Mouse (Mus musculus) CH12.LX (cell line): ENCODE results near the gene Tnpo2. TPM values are rescaled to one million over a fixed set of nuclear protein-coding genes. Genes with fewer than 3 reads are reported as not detected.

Source experiments
- DNase-seq: peaks from one replicate; pipeline ENCODE4 v3.0.0-alpha.2; 2013; ENCODE audit errors: extremely low read depth
- H3K27ac ChIP-seq: 2 replicates; pipeline ENCODE4 v1.5.1; 2012; ENCODE audit warnings: low read depth, mild to moderate bottlenecking, control low read depth, moderate library complexity; ENCODE audit not compliant: insufficient read depth
- H3K27me3 ChIP-seq: replicated peaks from 2 replicates; pipeline ENCODE3; 2012; ENCODE audit warnings: inconsistent platforms
- H3K36me3 ChIP-seq, 2 experiments: replicated peaks in 1 of 2; 2 replicates each; pipeline versions ENCODE3 to v1.6.1; 2012; ENCODE audit warnings: inconsistent platforms in 1 of 2, low read length in 1 of 2, mild to moderate bottlenecking in 1 of 2, mixed read lengths in 1 of 2, moderate library complexity in 1 of 2; ENCODE audit not compliant: control insufficient read depth in 1 of 2, insufficient read depth in 1 of 2
- H3K4me1 ChIP-seq, 2 experiments: 2 replicates each; pipeline ENCODE4 v1.6.1; 2012; ENCODE audit warnings: inconsistent platforms in 1 of 2, moderate library complexity in 1 of 2; ENCODE audit not compliant: insufficient read depth in 2 of 2, control insufficient read depth in 1 of 2
- H3K4me2 ChIP-seq: 2 replicates; pipeline ENCODE4 v1.6.1; 2012; ENCODE audit warnings: low read depth, mild to moderate bottlenecking, control low read depth; ENCODE audit not compliant: poor library complexity, insufficient read depth, severe bottlenecking
- H3K4me3 ChIP-seq, 3 experiments: fragments of 150-350 bp in 1 of 3; sonication (generic) in 1 of 3; replicated peaks in 1 of 3; 2 replicates each; pipeline versions ENCODE3 to v1.5.1; 2011 to 2012; ENCODE audit warnings: low read depth in 2 of 3, low read length in 2 of 3, mild to moderate bottlenecking in 2 of 3, moderate library complexity in 2 of 3, control low read depth in 1 of 3, improper control_type of control experiment in 1 of 3, inconsistent platforms in 1 of 3, mixed read lengths in 1 of 3; ENCODE audit not compliant: poor library complexity in 1 of 3
- H3K79me2 ChIP-seq: replicated peaks from 2 replicates; pipeline ENCODE4 v1.6.1; 2012; ENCODE audit warnings: mild to moderate bottlenecking, moderate library complexity; ENCODE audit not compliant: control insufficient read depth, poor library complexity, insufficient read depth, severe bottlenecking; ENCODE audit errors: extremely low read depth
- H3K9ac ChIP-seq: 2 replicates; pipeline ENCODE4 v1.6.1; 2012; ENCODE audit warnings: low read depth, mild to moderate bottlenecking, control low read depth, moderate library complexity; ENCODE audit not compliant: insufficient read depth
- H3K9me3 ChIP-seq: replicated peaks from 2 replicates; pipeline ENCODE3; 2012; ENCODE audit warnings: low read length, inconsistent platforms, mixed read lengths
- CHD2 ChIP-seq: IDR thresholded peaks from 2 replicates; pipeline ENCODE4 v1.6.1; 2011; ENCODE audit warnings: low read length, improper control_type of control experiment
- ELF1 ChIP-seq: IDR thresholded peaks from 2 replicates; pipeline ENCODE4 v1.6.1; 2014; ENCODE audit warnings: low read depth, mild to moderate bottlenecking, inconsistent platforms, low read length, improper control_type of control experiment
- ETS1 ChIP-seq: conservative IDR thresholded peaks from 2 replicates; pipeline ENCODE4 v1.6.1; 2012; ENCODE audit warnings: low read depth, mild to moderate bottlenecking, inconsistent platforms, low read length, improper control_type of control experiment, moderate library complexity
- IRF4 ChIP-seq: IDR thresholded peaks from 2 replicates; pipeline ENCODE4 v1.6.1; 2014; ENCODE audit warnings: low read depth, mild to moderate bottlenecking, inconsistent platforms, low read length, improper control_type of control experiment
- JUN ChIP-seq: IDR thresholded peaks from 2 replicates; pipeline ENCODE4 v1.6.1; 2011; ENCODE audit warnings: low read depth, mild to moderate bottlenecking, low read length, improper control_type of control experiment, moderate library complexity; ENCODE audit not compliant: insufficient read depth
- JUND ChIP-seq: conservative IDR thresholded peaks from 2 replicates; pipeline ENCODE4 v1.6.1; 2011; ENCODE audit warnings: low read depth, low read length, improper control_type of control experiment
- KAT2A ChIP-seq: IDR thresholded peaks from 2 replicates; pipeline ENCODE4 v1.6.1; 2012; ENCODE audit warnings: low read length, improper control_type of control experiment, inconsistent platforms; ENCODE audit not compliant: insufficient replicate concordance
- MAX ChIP-seq: IDR thresholded peaks from 2 replicates; pipeline ENCODE4 v1.6.1; 2011; ENCODE audit warnings: low read length, improper control_type of control experiment
- MAZ ChIP-seq: IDR thresholded peaks from 2 replicates; pipeline ENCODE4 v1.6.1; 2012; ENCODE audit warnings: low read depth, mild to moderate bottlenecking, inconsistent platforms, low read length, improper control_type of control experiment, moderate library complexity
- MEF2A ChIP-seq: IDR thresholded peaks from 2 replicates; pipeline ENCODE4 v1.6.1; 2014; ENCODE audit warnings: low read depth, mild to moderate bottlenecking, inconsistent platforms, low read length, improper control_type of control experiment, borderline replicate concordance
- NRF1 ChIP-seq: IDR thresholded peaks from 2 replicates; pipeline ENCODE4 v1.6.1; 2014; ENCODE audit warnings: low read depth, mild to moderate bottlenecking, inconsistent platforms, low read length, improper control_type of control experiment, moderate library complexity
- POLR2AphosphoS2 ChIP-seq: IDR thresholded peaks from 2 replicates; pipeline ENCODE4 v1.6.1; 2011; ENCODE audit warnings: low read depth, low read length, improper control_type of control experiment
- SIN3A ChIP-seq: IDR thresholded peaks from 2 replicates; pipeline ENCODE4 v1.6.1; 2012; ENCODE audit warnings: low read length, improper control_type of control experiment, inconsistent platforms
- SMC3 ChIP-seq: IDR thresholded peaks from 2 replicates; pipeline ENCODE4 v1.6.1; 2011; ENCODE audit warnings: low read depth, low read length, improper control_type of control experiment
- TCF12 ChIP-seq: IDR thresholded peaks from 2 replicates; pipeline ENCODE4 v1.6.1; 2014; ENCODE audit warnings: low read depth, mild to moderate bottlenecking, inconsistent platforms, low read length, improper control_type of control experiment
- USF1 ChIP-seq: IDR thresholded peaks from 2 replicates; pipeline ENCODE4 v1.6.1; 2014; ENCODE audit warnings: low read depth, mild to moderate bottlenecking, inconsistent platforms, low read length, improper control_type of control experiment
- USF2 ChIP-seq: conservative IDR thresholded peaks from 2 replicates; pipeline ENCODE4 v1.6.1; 2011; ENCODE audit warnings: low read depth, low read length, improper control_type of control experiment
- ZC3H11A ChIP-seq: IDR thresholded peaks from 2 replicates; pipeline ENCODE4 v1.6.1; 2012; ENCODE audit warnings: low read depth, mild to moderate bottlenecking, inconsistent platforms, low read length, improper control_type of control experiment
- ZMIZ1 ChIP-seq: IDR thresholded peaks from 2 replicates; pipeline ENCODE4 v1.6.1; 2012; ENCODE audit warnings: low read depth, mild to moderate bottlenecking, inconsistent platforms, low read length, improper control_type of control experiment
- dilution Hi-C: fragments of 300-500 bp; cut with MboI; formaldehyde crosslinking; loops from 2 replicates; pipeline ENCODE4 v1.14.3; 2020; ENCODE audit warnings: low sequenced_read_pairs; ENCODE audit not compliant: extremely low pct_unique_long_range_greater_than_20kb, extremely low pct_ligation_motif_present
- in situ Hi-C: fragments of 300-500 bp; cut with MboI; formaldehyde crosslinking; loops from 3 replicates; pipeline ENCODE4 v1.14.3; 2019; ENCODE audit warnings: low sequenced_read_pairs, low pct_ligation_motif_present, low pct_unique_long_range_greater_than_20kb, mixed read lengths
- polyA plus RNA-seq: library from polyadenylated mRNA; unstranded; fragments of >175 nt; gene quantifications from 2 replicates; pipeline ENCODE4 v1.2.1, GENCODE M21; 2012; ENCODE audit warnings: low read depth; ENCODE audit not compliant: insufficient read length
- total RNA-seq, 2 experiments: library from RNA; depleted of rRNA; stranded (reverse); fragments of 300-350 nt in 1 of 2; fragments of >200 nt in 1 of 2; gene quantifications; 2 replicates each; pipeline ENCODE4 v1.2.3; 2012 to 2014

The Tnpo2 gene
- total and polyA plus RNA-seq, 3 experiments, result 36.3 to 57.0 (median 48.0) TPM

GRCm38 (mm10) chr8:85043619-85044018 lies 6.9 kb downstream of the Tnpo2 start:
- peaks cover 51% of the 10 kb centered on the region for H3K79me2 ChIP-seq
- peaks cover 3 to 29% of the 10 kb centered on the region in 2 experiments for H3K4me1 ChIP-seq
- no peak overlapping the region for H3K4me2 ChIP-seq
- H3K36me3 ChIP-seq, result peaks cover 76 to 89% of the 10 kb centered on the region in 2 experiments
- H3K4me3 ChIP-seq, result no peak overlapping the region
- dilution Hi-C loops (no loop called here), in situ Hi-C loops (no loop called here)
- H3K27ac ChIP-seq, result no peak overlapping the region
- no peak for DNase-seq
- no peak overlapping the region for H3K9ac ChIP-seq
- H3K27me3 ChIP-seq, result no peaks in the 10 kb centered on the region
- TF ChIP-seq USF2 (no peak), ELF1 (no peak), ZMIZ1 (no peak), POLR2AphosphoS2 (no peak), USF1 (no peak), KAT2A (no peak), JUND (no peak), JUN (no peak), MAZ (no peak), ZC3H11A (no peak), SMC3 (no peak), ETS1 (no peak), IRF4 (no peak), CHD2 (no peak), SIN3A (no peak)
- H3K9me3 ChIP-seq, result no peaks in the 10 kb centered on the region

DNA sequence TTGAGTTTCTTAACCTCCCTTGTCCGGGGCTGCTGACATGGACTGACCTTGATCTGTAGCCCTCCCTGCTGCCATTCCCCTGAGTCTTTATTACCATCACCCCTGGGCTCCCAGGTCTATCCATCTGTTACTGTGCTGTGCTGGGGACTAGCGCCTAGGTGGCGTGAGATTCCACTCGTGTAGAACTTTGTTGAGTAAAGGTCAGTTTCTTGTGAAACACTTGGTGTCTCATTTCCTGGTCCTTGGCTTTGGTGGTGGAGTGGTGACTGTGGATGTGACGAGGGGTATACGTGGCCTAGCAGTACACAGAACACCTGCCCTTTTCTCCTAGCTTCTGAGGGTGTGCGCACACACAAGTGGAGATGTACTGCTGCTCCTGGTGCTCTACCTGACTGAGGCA lies 20.7 kb downstream of the Tnpo2 start:
- H3K9me3 ChIP-seq, result no peaks in the 10 kb centered on the region
- H3K79me2 ChIP-seq, result no peaks in the 10 kb centered on the region
- TF ChIP-seq JUND, result no peak
- no peak for TF ChIP-seq USF1
- TF ChIP-seq MAX, result no peak
- TF ChIP-seq TCF12, result no peak
- TF ChIP-seq NRF1, result no peak
- TF ChIP-seq ZMIZ1, result no peak
- TF ChIP-seq MEF2A, result no peak
- TF ChIP-seq ZC3H11A, result no peak
- H3K9ac ChIP-seq, result no peak overlapping the region
- no peak for DNase-seq
- H3K27me3 ChIP-seq, result no peaks in the 10 kb centered on the region
- H3K4me2 ChIP-seq, result no peak overlapping the region
- H3K4me3 ChIP-seq, result no peak overlapping the region
- dilution Hi-C loops, result no loop called here
- in situ Hi-C loops, result no loop called here
- peaks cover 5 to 18% of the 10 kb centered on the region in 2 experiments for H3K4me1 ChIP-seq
- H3K27ac ChIP-seq, result no peak overlapping the region
- peaks cover 45 to 63% of the 10 kb centered on the region in 2 experiments for H3K36me3 ChIP-seq
